Mouse (Mus musculus) hindbrain, embryonic 11.5 days (tissue): ENCODE measurements at regions not wholly inside any gene's neighbourhood (a gene's known extent, or its start where the extent isn't known, plus 50 kb on each side); places are given as distances from the start of the nearest gene placed in this dataset.

Experiments
- ATAC-seq: fragments of 200-750 bp; cut with Nextera tagmentation; 2 replicates; pipeline ENCODE4 v1.8.0; 2017; ENCODE audit warnings: mild to moderate bottlenecking, moderate TSS enrichment, moderate library complexity; ENCODE audit not compliant: low FRiP score
- DNase-seq: peaks from one replicate; pipeline ENCODE4 v3.0.0-alpha.2; 2015; ENCODE audit warnings: low spot score
- H3K27ac ChIP-seq: fragments of 300-500 bp; sonication (generic); 2 replicates; pipeline ENCODE4 v1.5.1; 2014; ENCODE audit warnings: mild to moderate bottlenecking, low read depth, low read length
- H3K27me3 ChIP-seq: fragments of 300-500 bp; sonication (generic); 2 replicates; pipeline ENCODE4 v1.6.1; 2014; ENCODE audit warnings: mild to moderate bottlenecking, low read length, moderate library complexity, mixed read lengths; ENCODE audit not compliant: control insufficient read depth, insufficient read depth
- H3K36me3 ChIP-seq: fragments of 300-500 bp; sonication (generic); 2 replicates; pipeline ENCODE4 v1.6.1; 2014; ENCODE audit warnings: mild to moderate bottlenecking, low read length, moderate library complexity, mixed read lengths; ENCODE audit not compliant: control insufficient read depth, insufficient read depth
- H3K4me1 ChIP-seq: fragments of 300-500 bp; sonication (generic); replicated peaks from 2 replicates; pipeline ENCODE4 v1.6.1; 2014; ENCODE audit warnings: low read length, mixed read lengths; ENCODE audit not compliant: control insufficient read depth, insufficient read depth
- H3K4me2 ChIP-seq: fragments of 300-500 bp; sonication (generic); replicated peaks from 2 replicates; pipeline ENCODE4 v1.6.1; 2014; ENCODE audit warnings: mild to moderate bottlenecking, low read depth, low read length
- H3K4me3 ChIP-seq: fragments of 300-500 bp; sonication (generic); 2 replicates; pipeline ENCODE4 v1.5.1; 2014; ENCODE audit warnings: low read depth, low read length
- H3K9ac ChIP-seq: fragments of 300-500 bp; sonication (generic); 2 replicates; pipeline ENCODE4 v1.6.1; 2014; ENCODE audit warnings: low read depth, low read length
- H3K9me3 ChIP-seq: fragments of 300-500 bp; sonication (generic); 2 replicates; pipeline ENCODE4 v1.6.1; 2016; ENCODE audit warnings: low read length; ENCODE audit not compliant: control insufficient read depth
- WGBS: fragments of 180-500 bp; shearing (Covaris S2); extraction: QIAGEN DNeasy Blood & Tissue Kit; methylation state at CpG from one replicate; pipeline ENCODE4 v1.1.7; 2014; 5-methylcytosine and 5-hydroxymethylcytosine counted together

DNA sequence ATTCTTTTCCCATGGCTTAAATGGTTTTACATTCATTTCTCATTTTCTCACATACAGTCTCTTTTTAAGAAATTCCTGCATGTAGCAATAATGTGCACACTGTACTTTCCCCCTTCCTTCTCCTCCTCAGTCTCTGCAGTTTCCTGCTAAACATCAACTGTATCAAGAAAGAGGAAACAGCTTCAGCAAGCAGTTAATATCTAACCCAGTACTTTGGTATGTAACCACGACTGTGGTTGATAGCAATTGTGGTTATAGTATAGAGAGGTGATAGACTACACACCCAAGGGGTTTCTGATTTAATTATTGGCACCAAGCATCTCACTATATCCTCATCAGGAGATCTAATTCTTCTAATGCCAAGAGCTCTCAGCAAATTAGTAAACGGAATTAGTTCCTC lies 52.8 kb upstream of the Eci2 start:
- no peak overlapping the region for H3K9ac ChIP-seq
- WGBS = 75% methylated on average over 2 of the region's 2 CpGs

GRCm38 (mm10) chr13:35085386-35085785 lies 58.5 kb upstream of the Eci2 start:
- no peaks in the 10 kb centered on the region for H3K9me3 ChIP-seq

More for the DNA sequence above, 52.8 kb upstream of the Eci2 start:
- H3K4me3 ChIP-seq = no peak overlapping the region
- H3K36me3 ChIP-seq = no peaks in the 10 kb centered on the region
- H3K27me3 ChIP-seq = no peaks in the 10 kb centered on the region
- no peak overlapping the region for H3K27ac ChIP-seq
- no peaks in the 10 kb centered on the region for H3K4me1 ChIP-seq
- DNase-seq (no peak), ATAC-seq (no peak)
- H3K9me3 ChIP-seq = no peaks in the 10 kb centered on the region
- no peak overlapping the region for H3K4me2 ChIP-seq

DNA sequence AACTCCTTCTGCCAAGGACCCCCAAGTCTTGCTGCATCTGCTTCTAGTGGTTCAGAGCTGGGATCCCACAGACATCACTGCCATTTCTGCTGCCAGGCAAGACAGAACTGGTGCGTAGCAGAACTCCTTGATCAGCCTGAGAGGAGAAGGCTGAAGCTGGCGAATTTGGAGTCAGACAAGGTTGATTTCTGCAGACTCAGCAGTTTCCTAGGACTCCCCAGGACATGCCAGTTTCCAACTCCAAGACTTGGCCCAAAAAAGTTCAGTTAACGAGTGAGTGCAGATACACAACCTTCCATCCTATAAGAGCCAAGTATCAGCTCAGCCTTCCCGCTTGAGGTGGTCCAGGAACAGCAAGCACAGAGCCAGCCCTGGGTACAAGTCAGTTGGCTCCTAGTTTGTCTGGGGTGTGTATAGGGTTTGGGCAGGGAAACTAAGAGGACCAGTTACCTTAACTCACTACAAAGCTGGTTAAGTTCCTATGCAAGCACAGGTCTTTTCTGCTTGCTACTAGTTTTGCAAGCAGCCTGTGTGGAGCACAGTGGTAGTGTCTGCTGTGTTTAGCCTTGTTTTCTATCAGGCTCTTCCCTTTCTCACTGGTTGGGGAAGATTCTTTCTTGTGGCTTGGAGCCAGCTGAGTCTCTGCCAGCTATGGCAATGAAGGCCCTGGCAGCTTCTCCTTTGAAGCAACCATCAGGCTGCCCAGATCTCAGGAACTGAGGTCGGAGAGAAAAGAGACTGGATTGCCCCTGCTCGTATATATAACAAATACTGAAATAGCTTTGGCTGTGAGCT lies 60.5 kb upstream of the Eci2 start:
- Histone ChIP-seq H3K4me1 (no peaks in the 10 kb centered on the region), H3K27ac (no peak overlapping the region), H3K27me3 (no peaks in the 10 kb centered on the region), H3K9me3 (no peaks in the 10 kb centered on the region), H3K4me2 (no peak overlapping the region), H3K4me3 (no peak overlapping the region), H3K36me3 (no peaks in the 10 kb centered on the region), H3K9ac (no peak overlapping the region)
- 85% methylated on average over 6 of the region's 6 CpGs for WGBS
- ATAC-seq (no peak), DNase-seq (no peak)

More at GRCm38 (mm10) chr13:35085386-35085785, 58.5 kb upstream of the Eci2 start:
- no peak overlapping the region for H3K4me2 ChIP-seq
- no peaks in the 10 kb centered on the region for H3K27me3 ChIP-seq
- 75% methylated on average over 3 of the region's 3 CpGs for WGBS
- H3K9ac ChIP-seq = no peak overlapping the region
- no peaks in the 10 kb centered on the region for H3K36me3 ChIP-seq
- no peaks in the 10 kb centered on the region for H3K4me1 ChIP-seq
- H3K27ac ChIP-seq = no peak overlapping the region
- H3K4me3 ChIP-seq = no peak overlapping the region
- ATAC-seq = no peak
- no peak for DNase-seq

GRCm38 (mm10) chr13:35091155-35091554 lies 64.3 kb upstream of the Eci2 start:
- no peak for ATAC-seq
- no peak for DNase-seq
- Histone ChIP-seq H3K9ac (no peak overlapping the region), H3K36me3 (no peaks in the 10 kb centered on the region), H3K9me3 (no peaks in the 10 kb centered on the region), H3K4me2 (no peak overlapping the region), H3K4me1 (no peaks in the 10 kb centered on the region), H3K27ac (no peak overlapping the region), H3K27me3 (no peaks in the 10 kb centered on the region), H3K4me3 (no peak overlapping the region)
- 83% methylated on average over 3 of the region's 3 CpGs for whole genome bisulfite sequencing

DNA sequence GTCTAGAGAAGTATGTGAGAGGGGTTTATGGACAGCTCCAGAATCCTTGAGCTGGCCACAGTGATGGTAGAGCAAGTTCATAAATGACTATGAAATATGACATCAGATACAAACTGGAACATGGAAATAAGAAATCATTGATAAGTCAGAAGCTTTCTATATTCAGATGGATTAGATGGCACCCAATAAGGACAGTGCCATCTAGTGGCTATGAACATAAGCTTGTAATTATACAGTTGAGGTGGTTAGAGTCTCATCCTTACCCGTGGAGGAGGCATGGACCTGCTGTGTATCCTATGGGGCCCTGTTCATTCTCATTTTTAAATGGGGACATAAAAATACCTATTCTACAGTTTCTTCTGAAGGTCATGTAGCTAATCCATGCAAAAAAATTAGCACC lies 92.9 kb upstream of the Eci2 start:
- no peak overlapping the region for H3K4me3 ChIP-seq
- 28% methylated on average over 1 of the region's 1 CpGs for WGBS
- peak; percentile 17 for DNase-seq
- no peak overlapping the region for H3K4me2 ChIP-seq
- H3K9ac ChIP-seq = no peak overlapping the region
- H3K9me3 ChIP-seq = no peaks in the 10 kb centered on the region
- no peaks in the 10 kb centered on the region for H3K36me3 ChIP-seq
- no peaks in the 10 kb centered on the region for H3K4me1 ChIP-seq
- no peaks in the 10 kb centered on the region for H3K27me3 ChIP-seq
- H3K27ac ChIP-seq = no peak overlapping the region
- ATAC-seq = no peak

DNA sequence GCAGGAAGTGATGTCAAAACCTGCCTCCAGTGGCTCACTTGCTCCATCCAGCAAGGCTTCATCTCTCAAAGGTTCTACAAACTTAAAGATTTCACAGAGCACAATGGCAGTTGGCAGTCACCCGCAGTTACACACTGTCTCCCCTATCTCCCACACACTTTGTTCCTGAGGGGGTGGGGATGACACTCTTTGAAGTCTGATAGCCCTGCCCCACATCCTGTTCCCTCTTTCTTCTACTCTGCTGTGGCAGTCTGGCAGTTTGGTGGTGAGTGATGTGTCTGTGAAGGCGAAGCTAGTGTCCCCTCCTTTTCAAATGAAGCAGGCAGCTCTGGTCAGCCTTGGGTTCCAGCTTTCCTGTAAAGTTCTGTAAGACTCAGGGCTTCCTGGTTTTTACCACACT lies 102.6 kb upstream of the Eci2 start:
- Histone ChIP-seq H3K9ac (no peak overlapping the region), H3K27ac (no peak overlapping the region), H3K4me2 (no peak overlapping the region), H3K4me1 (no peaks in the 10 kb centered on the region), H3K4me3 (no peak overlapping the region), H3K27me3 (no peaks in the 10 kb centered on the region), H3K36me3 (no peaks in the 10 kb centered on the region), H3K9me3 (no peaks in the 10 kb centered on the region)
- ATAC-seq (no peak), DNase-seq (no peak)
- 67% methylated on average over 2 of the region's 2 CpGs for WGBS

DNA sequence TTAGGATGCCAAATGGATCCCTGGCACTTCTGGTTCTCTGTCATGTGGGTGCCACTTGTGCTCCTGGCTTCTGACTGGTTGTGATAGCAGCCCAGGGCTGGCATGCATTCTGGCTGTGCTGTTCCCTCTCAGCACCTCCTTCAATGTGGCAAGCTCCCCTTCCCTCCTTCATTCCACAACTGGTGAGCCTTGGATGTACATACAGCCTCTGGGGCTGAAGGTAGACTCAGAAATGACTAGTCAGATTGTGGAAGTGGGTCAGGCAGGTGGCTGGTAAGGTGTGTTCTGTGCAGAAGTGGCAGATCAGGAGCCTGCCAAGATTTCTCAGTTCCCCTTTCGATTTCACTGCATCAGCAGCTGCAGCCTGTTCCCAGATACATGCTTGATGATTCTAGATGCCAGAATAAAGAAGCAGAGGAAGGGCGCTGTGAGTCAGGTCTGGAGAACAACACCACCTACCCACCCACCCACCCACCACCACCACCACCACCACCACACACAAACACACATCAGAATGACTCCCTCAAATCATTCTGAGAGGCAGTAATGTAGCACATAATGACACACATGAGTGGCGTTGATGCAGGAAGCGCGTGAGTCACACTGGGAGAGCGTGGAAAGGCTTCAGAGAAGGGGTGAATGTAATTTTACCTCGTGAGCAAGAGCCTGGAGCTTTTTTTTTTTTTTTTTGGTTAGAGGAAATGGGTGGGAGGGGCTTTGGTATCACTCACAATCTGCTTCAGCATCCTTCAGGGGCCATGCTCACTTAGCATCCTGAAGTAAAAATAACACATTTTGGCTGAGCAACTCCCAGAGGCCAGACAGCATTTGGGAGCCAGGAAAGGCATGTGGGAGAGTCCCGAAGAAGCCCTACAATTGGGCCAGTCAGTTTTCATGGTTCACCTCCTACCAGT lies 104.6 kb upstream of the Eci2 start:
- Histone ChIP-seq H3K4me1 (no peaks in the 10 kb centered on the region), H3K4me2 (no peak overlapping the region), H3K27me3 (no peaks in the 10 kb centered on the region), H3K4me3 (no peak overlapping the region), H3K9ac (no peak overlapping the region), H3K36me3 (no peaks in the 10 kb centered on the region), H3K27ac (no peak overlapping the region), H3K9me3 (no peaks in the 10 kb centered on the region)
- ATAC-seq (no peak), DNase-seq (no peak)
- 81% methylated on average over 8 of the region's 8 CpGs for WGBS

GRCm38 (mm10) chr13:35151629-35152028 lies 124.7 kb upstream of the Eci2 start:
- WGBS = 88% methylated on average over 1 of the region's 1 CpGs
- H3K9me3 ChIP-seq = no peaks in the 10 kb centered on the region
- H3K4me2 ChIP-seq = no peak overlapping the region
- DNase-seq (no peak), ATAC-seq (no peak)
- H3K36me3 ChIP-seq = no peaks in the 10 kb centered on the region
- H3K27me3 ChIP-seq = no peaks in the 10 kb centered on the region
- no peak overlapping the region for H3K9ac ChIP-seq
- H3K27ac ChIP-seq = no peak overlapping the region
- H3K4me3 ChIP-seq = no peak overlapping the region
- no peaks in the 10 kb centered on the region for H3K4me1 ChIP-seq
